Mouse (Mus musculus): ENCODE measurements at regions not wholly inside any gene's neighbourhood (a gene's known extent, or its start where the extent isn't known, plus 50 kb on each side); places are given as distances from the start of the nearest gene placed in this dataset.

DNA sequence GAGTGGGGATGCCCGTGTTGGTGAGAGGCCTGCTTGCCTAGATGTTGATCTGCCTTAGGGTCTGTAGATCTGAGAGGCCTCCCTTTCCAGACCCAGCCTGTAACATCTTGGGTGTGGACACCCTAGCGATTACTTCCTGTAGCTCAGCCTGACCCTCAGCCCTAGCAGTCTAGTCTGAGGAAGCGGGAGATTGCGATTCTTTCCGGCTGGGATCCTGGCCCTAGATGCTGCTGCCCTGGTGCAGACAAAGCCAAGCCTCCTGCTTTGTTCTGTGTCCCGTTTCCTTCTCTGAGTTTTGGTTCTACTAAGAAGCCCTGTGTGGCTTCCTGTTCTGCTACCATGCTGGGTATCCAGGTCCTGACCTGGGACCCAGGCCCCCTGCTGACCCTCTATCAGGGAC is 171.8 kb upstream of the Ubr2 start:
- Histone ChIP-seq H3K27me3 (replicated peaks; ENCODE audit: low read depth, poor library complexity, severe bottlenecking) (no peaks in the 10 kb centered on the region), H3K36me3 (replicated peaks) (peaks cover 2% of the 10 kb centered on the region; the same call in 1 of the 2 replicates), H3K4me3 (no peak overlapping the region), H3K9me3 (no peaks in the 10 kb centered on the region), H3K27ac (replicated peaks) (peak overlapping the region; percentile 73), H3K4me1 (peaks cover 52% of the 10 kb centered on the region)
- no peak for DNase-seq (ENCODE audit: low spot score)
- 64% methylated on average over 6 of the region's 6 CpGs for WGBS

DNA sequence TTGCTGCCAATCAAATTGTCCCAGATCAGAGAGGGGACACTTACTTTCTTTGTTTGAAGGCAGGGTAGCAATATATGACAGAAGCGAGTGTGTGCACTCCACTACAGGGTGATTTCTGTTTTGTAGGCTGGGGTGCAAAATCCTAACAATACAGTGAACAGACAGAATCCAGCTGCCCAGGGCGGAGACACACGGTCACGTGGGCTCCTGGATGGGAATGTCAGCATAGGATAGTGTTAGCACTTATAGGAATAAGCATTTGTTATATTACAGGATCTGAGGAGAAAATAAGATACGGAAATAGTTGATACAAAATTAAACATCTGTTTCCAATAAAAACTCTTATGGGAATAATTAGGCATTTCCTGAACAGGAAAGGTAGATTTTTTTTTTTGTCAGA is 169.1 kb upstream of the Ubr2 start:
- peak overlapping the region; percentile 72; the same call in 1 of the 2 replicates for H3K27ac ChIP-seq (replicated peaks)
- WGBS, result 46% methylated on average over 5 of the region's 5 CpGs
- peak; percentile 53 for DNase-seq (ENCODE audit: low spot score)

DNA sequence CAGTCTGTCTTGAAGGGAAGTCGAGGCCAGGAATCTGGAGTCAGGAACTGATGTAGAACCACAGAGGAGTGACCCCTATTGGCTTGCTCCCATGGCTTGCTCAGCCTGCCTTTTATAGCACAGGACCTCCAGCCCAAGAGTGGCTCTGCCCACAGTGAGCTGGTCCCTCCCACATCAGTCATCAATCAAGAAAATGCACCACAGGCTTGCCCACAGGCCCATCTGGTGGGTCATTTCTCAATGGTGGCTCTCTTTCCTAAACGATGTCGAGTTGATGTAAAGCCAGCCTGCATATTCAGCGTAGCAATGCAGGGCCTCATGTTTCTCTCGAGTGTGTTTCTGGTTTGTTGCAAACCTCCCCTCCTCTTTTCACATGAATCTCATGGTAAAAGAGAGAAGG is 168.3 kb upstream of the Ubr2 start:
- Histone ChIP-seq H3K36me3 (replicated peaks) (peaks cover 12% of the 10 kb centered on the region), H3K27ac (replicated peaks) (peak overlapping the region; percentile 72), H3K4me3 (peak overlapping the region; percentile 23; the same call in 1 of the 2 replicates), H3K4me1 (peaks cover 56% of the 10 kb centered on the region), H3K27me3 (replicated peaks; ENCODE audit: low read depth, poor library complexity, severe bottlenecking) (no peaks in the 10 kb centered on the region), H3K9me3 (no peaks in the 10 kb centered on the region)
- peak; percentile 29 for DNase-seq (ENCODE audit: low spot score)
- WGBS, result 51% methylated on average over 5 of the region's 5 CpGs

More for the DNA sequence above, 169.1 kb upstream of the Ubr2 start:
- Histone ChIP-seq H3K4me3 (peak overlapping the region; percentile 23; the same call in 1 of the 2 replicates), H3K9me3 (no peaks in the 10 kb centered on the region), H3K27me3 (replicated peaks; ENCODE audit: low read depth, poor library complexity, severe bottlenecking) (no peaks in the 10 kb centered on the region), H3K4me1 (peaks cover 56% of the 10 kb centered on the region), H3K36me3 (replicated peaks) (peaks cover 12% of the 10 kb centered on the region)

DNA sequence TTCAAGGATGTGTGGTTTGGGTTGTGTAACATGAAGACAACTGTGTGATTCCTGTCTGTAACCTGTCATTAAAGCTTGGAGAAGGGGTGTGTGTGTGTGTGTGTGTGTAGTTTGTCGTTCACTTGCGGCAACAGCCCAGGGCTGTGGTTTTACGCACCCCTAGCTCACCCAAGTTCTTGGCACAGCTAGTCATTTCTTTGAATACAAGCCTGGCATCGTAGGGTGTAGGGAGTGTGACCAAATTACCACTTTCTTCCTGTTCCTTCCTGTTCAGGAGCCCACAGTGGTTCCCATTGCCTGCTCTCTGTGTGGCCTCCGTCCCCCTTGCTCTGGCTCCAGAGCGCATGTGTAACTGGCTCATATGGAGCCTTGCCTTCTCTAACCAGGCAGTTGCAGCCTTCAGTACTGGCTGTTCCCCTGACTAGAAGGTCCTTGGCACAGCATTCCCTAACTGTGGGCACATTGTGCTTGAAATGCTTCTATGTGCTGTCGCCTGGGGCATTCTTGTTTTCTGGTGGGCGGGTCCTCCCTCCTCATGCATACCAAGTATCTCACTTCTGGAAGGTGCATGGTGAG is 167.4 kb upstream of the Ubr2 start:
- peak overlapping the region; percentile 72; the same call in 1 of the 2 replicates for H3K27ac ChIP-seq (replicated peaks)
- no peak for DNase-seq (ENCODE audit: low spot score)
- 88% methylated on average over 8 of the region's 8 CpGs for WGBS

DNA sequence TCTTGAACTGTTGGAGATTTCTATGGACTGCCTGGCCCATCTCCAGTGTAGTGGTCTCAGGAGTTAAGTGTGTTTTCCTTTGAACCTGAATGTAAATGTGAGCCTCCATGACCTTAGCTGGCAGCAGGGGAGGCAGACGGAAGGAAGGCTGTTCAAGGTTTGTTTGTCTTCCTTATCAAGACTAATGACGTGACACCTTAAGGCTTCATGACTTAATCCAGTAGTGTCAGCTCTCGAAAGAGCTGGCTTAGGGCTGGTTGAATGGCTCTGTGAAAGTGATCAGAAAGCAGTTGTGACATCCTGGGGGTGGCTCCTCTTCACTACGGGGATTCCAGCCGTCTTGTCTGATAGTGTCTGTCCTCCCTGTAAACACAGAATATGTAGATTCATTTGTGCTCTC is 166.0 kb upstream of the Ubr2 start:
- Histone ChIP-seq H3K36me3 (replicated peaks) (peaks cover 17% of the 10 kb centered on the region), H3K9me3 (no peaks in the 10 kb centered on the region), H3K27me3 (replicated peaks; ENCODE audit: low read depth, poor library complexity, severe bottlenecking) (no peaks in the 10 kb centered on the region), H3K4me1 (peaks cover 43% of the 10 kb centered on the region), H3K27ac (replicated peaks) (no peak overlapping the region), H3K4me3 (no peak overlapping the region)
- 68% methylated on average over 5 of the region's 5 CpGs for WGBS
- no peak for DNase-seq (ENCODE audit: low spot score)

More for the DNA sequence above, 167.4 kb upstream of the Ubr2 start:
- H3K9me3 ChIP-seq, result no peaks in the 10 kb centered on the region
- no peak overlapping the region for H3K4me3 ChIP-seq
- H3K4me1 ChIP-seq, result peaks cover 56% of the 10 kb centered on the region
- peaks cover 17% of the 10 kb centered on the region for H3K36me3 ChIP-seq (replicated peaks)
- H3K27me3 ChIP-seq (replicated peaks; ENCODE audit: low read depth, poor library complexity, severe bottlenecking), result no peaks in the 10 kb centered on the region

DNA sequence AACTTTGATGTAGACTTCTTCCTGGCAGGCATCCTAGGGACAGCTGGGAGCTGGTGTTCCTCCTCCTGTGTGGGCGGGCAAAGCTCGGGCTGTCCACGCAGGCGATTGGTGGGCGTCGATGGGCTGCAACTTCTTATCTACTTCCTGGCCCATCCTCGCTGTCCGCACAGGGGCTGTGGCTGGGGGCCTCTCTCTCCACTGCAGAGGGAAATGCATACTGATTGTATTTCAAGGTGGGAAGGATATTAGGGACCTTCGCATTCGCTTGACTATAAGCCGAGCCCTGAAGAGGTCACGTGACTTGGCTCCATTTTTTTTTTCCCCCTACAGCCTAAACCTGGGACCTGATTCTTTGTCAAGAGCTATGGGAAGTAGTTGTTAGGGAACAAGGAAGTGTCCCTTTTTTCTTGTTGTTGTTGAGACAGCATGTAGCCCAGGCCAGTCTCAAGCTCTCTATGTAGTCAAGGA is 164.4 kb upstream of the Ubr2 start:
- H3K27ac ChIP-seq (replicated peaks), result no peak overlapping the region
- H3K4me3 ChIP-seq, result no peak overlapping the region; the same call in 1 of the 2 replicates
- 79% methylated on average over 12 of the region's 12 CpGs for WGBS
- no peaks in the 10 kb centered on the region for H3K27me3 ChIP-seq (replicated peaks; ENCODE audit: low read depth, poor library complexity, severe bottlenecking)
- no peak for DNase-seq (ENCODE audit: low spot score)
- peaks cover 21% of the 10 kb centered on the region for H3K36me3 ChIP-seq (replicated peaks)
- H3K9me3 ChIP-seq, result no peaks in the 10 kb centered on the region
- H3K4me1 ChIP-seq, result peaks cover 31% of the 10 kb centered on the region

DNA sequence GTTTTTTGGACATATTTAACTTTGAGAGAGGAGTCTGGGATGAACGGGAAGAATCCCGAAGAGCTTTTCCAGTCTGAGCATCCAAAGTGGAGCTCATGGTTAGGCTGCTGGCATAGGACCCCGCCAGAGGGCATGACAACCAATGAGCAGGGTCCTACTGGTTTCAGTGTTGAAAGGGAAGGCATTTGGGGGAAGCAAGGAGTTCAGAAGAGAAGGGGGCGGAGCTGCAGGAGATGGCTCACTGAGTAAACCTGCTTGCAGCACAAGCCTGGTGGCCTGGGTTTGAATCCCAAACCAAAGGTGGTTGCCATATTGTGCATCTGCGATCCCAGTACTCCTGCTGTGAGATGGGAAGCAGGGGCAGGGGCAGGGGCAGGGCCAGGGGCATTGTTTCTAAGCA is 161.4 kb upstream of the Ubr2 start:
- H3K4me3 ChIP-seq, result no peak overlapping the region
- peaks cover 33% of the 10 kb centered on the region for H3K4me1 ChIP-seq
- no peak for DNase-seq (ENCODE audit: low spot score)
- 92% methylated on average over 5 of the region's 5 CpGs for WGBS
- H3K27ac ChIP-seq (replicated peaks), result no peak overlapping the region
- peaks cover 37% of the 10 kb centered on the region for H3K36me3 ChIP-seq (replicated peaks)
- no peaks in the 10 kb centered on the region for H3K27me3 ChIP-seq (replicated peaks; ENCODE audit: low read depth, poor library complexity, severe bottlenecking)
- H3K9me3 ChIP-seq, result no peaks in the 10 kb centered on the region

DNA sequence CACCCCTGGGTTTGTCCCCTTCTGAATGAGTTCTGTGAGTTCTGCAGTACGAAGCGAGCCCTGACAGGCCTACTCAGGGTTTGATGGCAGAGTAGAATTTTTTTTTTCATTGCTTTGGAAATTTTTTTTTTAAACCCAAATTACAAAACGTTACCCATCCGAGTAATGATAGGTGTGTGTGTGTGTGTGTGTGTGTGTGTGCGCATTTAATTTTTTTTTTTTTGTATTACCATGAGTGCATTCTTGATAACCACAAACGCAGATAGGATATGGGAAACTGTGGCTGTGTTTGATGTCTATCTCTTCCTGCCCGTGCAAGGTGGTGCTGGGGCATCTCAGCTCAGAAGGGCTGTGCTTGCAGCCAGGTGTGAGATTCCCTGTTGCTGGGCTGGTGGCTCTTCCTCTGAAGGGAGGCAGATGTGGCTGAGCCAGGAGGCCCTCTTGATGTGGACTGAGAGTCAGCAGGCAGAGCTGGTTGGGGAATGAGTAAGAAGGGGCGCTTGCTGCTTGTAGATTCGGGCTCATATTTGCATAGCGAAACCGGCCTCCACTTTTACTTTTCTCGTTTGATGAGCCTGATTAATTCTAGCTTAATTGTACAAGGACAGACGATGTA is 160.7 kb upstream of the Ubr2 start:
- H3K4me1 ChIP-seq, result peaks cover 34% of the 10 kb centered on the region
- WGBS, result 90% methylated on average over 13 of the region's 13 CpGs
- H3K4me3 ChIP-seq, result no peak overlapping the region
- no peak for DNase-seq (ENCODE audit: low spot score)
- no peaks in the 10 kb centered on the region for H3K9me3 ChIP-seq
- no peaks in the 10 kb centered on the region for H3K27me3 ChIP-seq (replicated peaks; ENCODE audit: low read depth, poor library complexity, severe bottlenecking)
- no peak overlapping the region for H3K27ac ChIP-seq (replicated peaks)
- peaks cover 36% of the 10 kb centered on the region for H3K36me3 ChIP-seq (replicated peaks)

DNA sequence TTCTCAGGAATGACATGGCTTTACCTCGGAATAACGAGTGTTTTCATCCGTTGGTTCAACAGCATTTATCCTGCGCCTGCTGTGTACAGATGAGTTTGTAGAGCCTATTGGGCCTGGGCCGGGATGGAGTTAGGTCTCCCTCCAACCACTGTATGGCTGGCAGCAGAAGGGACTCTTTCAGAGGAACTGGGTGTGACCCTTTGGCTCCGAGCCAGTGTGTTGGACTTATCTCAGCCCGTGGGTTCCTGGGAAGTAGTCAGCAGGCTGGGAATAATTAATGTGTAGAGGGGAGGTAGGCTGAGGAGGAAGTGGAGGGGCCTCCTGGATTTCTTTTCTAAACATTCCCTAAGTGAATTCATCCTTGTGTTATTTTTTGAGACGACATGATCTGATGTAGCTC is 157.7 kb upstream of the Ubr2 start:
- Histone ChIP-seq H3K36me3 (replicated peaks) (peaks cover 23% of the 10 kb centered on the region), H3K4me3 (no peak overlapping the region), H3K9me3 (no peaks in the 10 kb centered on the region), H3K27me3 (replicated peaks; ENCODE audit: low read depth, poor library complexity, severe bottlenecking) (no peaks in the 10 kb centered on the region), H3K27ac (replicated peaks) (0 out of 2 replicates have a peak overlapping the region, but pooled peaks have one; percentile 49), H3K4me1 (peaks cover 53% of the 10 kb centered on the region)
- 67% methylated on average over 8 of the region's 8 CpGs for WGBS
- peak; percentile 45 for DNase-seq (ENCODE audit: low spot score)

DNA sequence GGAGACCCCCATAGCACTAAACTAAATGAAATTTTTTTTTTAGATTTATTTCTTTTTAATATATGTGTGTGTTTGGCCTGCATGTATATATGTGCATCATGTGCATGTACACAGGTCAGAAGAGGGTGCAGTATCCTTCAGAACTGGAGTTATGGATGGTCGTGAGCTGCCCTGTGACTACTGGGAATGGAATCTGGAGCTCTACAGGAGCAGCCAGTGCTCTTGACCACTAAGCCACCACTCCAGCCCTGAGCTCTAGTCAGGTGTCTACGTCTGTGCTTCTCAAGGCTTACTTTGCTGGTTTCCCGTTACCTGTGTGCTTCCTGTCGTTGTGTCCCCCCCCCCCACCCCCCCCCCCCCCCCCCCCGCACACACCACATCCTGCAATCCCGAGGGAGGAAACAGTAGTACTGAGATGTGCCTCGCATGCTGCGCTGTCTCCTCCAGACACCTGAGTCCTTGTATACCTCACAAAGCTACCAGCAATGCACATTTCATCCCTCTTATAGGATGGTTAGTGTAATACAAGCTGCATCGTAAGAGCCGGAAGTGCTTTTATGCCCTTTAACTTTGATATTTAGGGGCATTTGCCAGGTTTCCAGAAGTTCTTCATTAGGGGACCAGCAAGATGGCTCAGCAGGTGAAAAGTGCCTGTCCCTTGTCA is 153.5 kb upstream of the Ubr2 start:
- 72% methylated on average over 8 of the region's 10 CpGs for WGBS
- H3K36me3 ChIP-seq (replicated peaks), result peaks cover 16% of the 10 kb centered on the region; the same call in 1 of the 2 replicates
- no peak overlapping the region for H3K27ac ChIP-seq (replicated peaks)
- H3K27me3 ChIP-seq (replicated peaks; ENCODE audit: low read depth, poor library complexity, severe bottlenecking), result no peaks in the 10 kb centered on the region
- DNase-seq (ENCODE audit: low spot score), result no peak
- H3K4me3 ChIP-seq, result no peak overlapping the region
- H3K4me1 ChIP-seq, result peaks cover 47% of the 10 kb centered on the region
- H3K9me3 ChIP-seq, result no peaks in the 10 kb centered on the region

DNA sequence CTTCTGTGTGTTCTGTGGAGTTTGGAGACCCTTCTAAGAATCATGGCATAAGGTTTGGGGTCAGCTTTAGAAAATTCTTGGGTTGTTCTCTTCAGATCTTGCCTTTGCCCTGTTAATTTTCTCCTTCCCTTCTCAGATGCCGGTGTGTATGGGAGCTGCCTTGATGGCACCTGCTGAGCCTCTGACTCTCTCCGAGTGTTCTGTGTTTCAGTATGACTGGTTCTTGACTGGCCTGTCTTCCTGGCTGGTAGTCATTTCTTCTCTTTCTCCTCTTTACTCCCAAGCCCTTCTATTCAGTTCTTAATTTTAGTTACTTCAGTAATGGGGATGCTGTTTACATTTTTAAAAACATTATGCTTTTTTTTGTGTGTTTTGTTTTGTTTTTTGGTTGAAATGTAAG is 152.1 kb upstream of the Ubr2 start:
- peaks cover 13% of the 10 kb centered on the region; the same call in 1 of the 2 replicates for H3K36me3 ChIP-seq (replicated peaks)
- no peaks in the 10 kb centered on the region for H3K9me3 ChIP-seq
- no peak for DNase-seq (ENCODE audit: low spot score)
- H3K27ac ChIP-seq (replicated peaks), result no peak overlapping the region
- no peaks in the 10 kb centered on the region for H3K27me3 ChIP-seq (replicated peaks; ENCODE audit: low read depth, poor library complexity, severe bottlenecking)
- no peak overlapping the region for H3K4me3 ChIP-seq
- 84% methylated on average over 2 of the region's 2 CpGs for WGBS
- peaks cover 34% of the 10 kb centered on the region for H3K4me1 ChIP-seq

DNA sequence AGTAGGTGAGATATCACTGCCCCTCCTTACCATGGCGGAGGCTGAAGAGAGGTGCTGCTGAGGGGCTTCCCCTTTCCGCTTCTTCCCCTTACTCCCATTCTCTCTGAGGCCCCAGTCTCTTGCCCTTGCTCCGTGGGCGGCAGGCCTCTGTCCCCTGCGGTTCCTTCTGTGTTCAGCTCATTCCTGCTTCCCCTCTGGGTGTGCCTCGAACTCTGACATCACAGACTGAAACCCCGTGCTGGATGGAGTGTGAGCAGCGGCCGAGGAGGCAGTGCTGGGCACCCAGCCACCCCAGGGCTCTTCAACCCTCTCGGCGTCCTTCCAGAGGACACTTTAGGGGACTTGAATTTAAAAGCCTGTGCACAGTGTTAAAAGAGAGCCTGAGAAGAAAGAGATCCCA is 145.9 kb upstream of the Ubr2 start:
- no peak for DNase-seq (ENCODE audit: low spot score)
- 89% methylated on average over 11 of the region's 11 CpGs for WGBS
- Histone ChIP-seq H3K4me1 (peaks cover 20% of the 10 kb centered on the region), H3K4me3 (no peak overlapping the region), H3K36me3 (replicated peaks) (peaks cover 58% of the 10 kb centered on the region), H3K9me3 (no peaks in the 10 kb centered on the region; the same call in 1 of the 2 replicates), H3K27ac (replicated peaks) (no peak overlapping the region), H3K27me3 (replicated peaks; ENCODE audit: low read depth, poor library complexity, severe bottlenecking) (no peaks in the 10 kb centered on the region)
